Mouse (Mus musculus) lung, postnatal 0 days (tissue): ENCODE measurements at regions not wholly inside any gene's neighbourhood (a gene's known extent, or its start where the extent isn't known, plus 50 kb on each side); places are given as distances from the start of the nearest gene placed in this dataset.

Source experiments
- ATAC-seq: fragments of 200-750 bp; cut with Nextera tagmentation; 2 replicates; pipeline ENCODE4 v1.8.0; 2017; ENCODE audit warnings: moderate library complexity
- DNase-seq: peaks from one replicate; pipeline ENCODE4 v3.0.0-alpha.2; 2016; ENCODE audit warnings: low spot score
- H3K27ac ChIP-seq: fragments of 300-500 bp; sonication (generic); 2 replicates; pipeline ENCODE4 v1.5.1; 2014; ENCODE audit warnings: antibody characterized with exemption, mild to moderate bottlenecking, low read length, mixed read lengths
- H3K27me3 ChIP-seq: fragments of 300-500 bp; sonication (generic); replicated peaks from 2 replicates; pipeline ENCODE4 v1.6.1; 2014; ENCODE audit warnings: low read length, mixed read lengths; ENCODE audit not compliant: insufficient read depth
- H3K36me3 ChIP-seq: fragments of 300-500 bp; sonication (generic); 2 replicates; pipeline ENCODE4 v1.6.1; 2014; ENCODE audit warnings: low read length, mixed read lengths; ENCODE audit not compliant: insufficient read depth
- H3K4me1 ChIP-seq: fragments of 300-500 bp; sonication (generic); 2 replicates; pipeline ENCODE4 v1.6.1; 2014; ENCODE audit warnings: antibody characterized with exemption, low read depth, low read length, mixed read lengths; ENCODE audit not compliant: insufficient read depth
- H3K4me2 ChIP-seq: fragments of 300-500 bp; sonication (generic); replicated peaks from 2 replicates; pipeline ENCODE4 v1.6.1; 2014; ENCODE audit warnings: low read depth, mild to moderate bottlenecking, low read length, moderate library complexity, mixed read lengths
- H3K4me3 ChIP-seq: fragments of 300-500 bp; sonication (generic); 2 replicates; pipeline ENCODE4 v1.5.1; 2014; ENCODE audit warnings: low read depth, low read length
- H3K9ac ChIP-seq: fragments of 300-500 bp; sonication (generic); replicated peaks from 2 replicates; pipeline ENCODE4 v1.6.1; 2014; ENCODE audit warnings: low read depth, mild to moderate bottlenecking
- H3K9me3 ChIP-seq: fragments of 300-500 bp; sonication (generic); 2 replicates; pipeline ENCODE4 v1.6.1; 2016; ENCODE audit warnings: low read length, mixed read lengths
- CTCF ChIP-seq: IDR thresholded peaks from 2 replicates; pipeline ENCODE4 v1.5.1; 2016; ENCODE audit warnings: antibody characterized with exemption, mild to moderate bottlenecking
- EP300 ChIP-seq: IDR thresholded peaks from 2 replicates; pipeline ENCODE4 v1.6.1; 2016; ENCODE audit warnings: antibody characterized with exemption, mild to moderate bottlenecking, control low read depth
- WGBS: fragments of 180-500 bp; shearing (Covaris S2); extraction: QIAGEN DNeasy Blood & Tissue Kit; methylation state at CpG from one replicate; pipeline ENCODE4 v1.1.7; 2014; 5-methylcytosine and 5-hydroxymethylcytosine counted together

- H3K9me3 ChIP-seq: no peaks in the 10 kb centered on the region
- H3K4me2 ChIP-seq: no peak overlapping the region
- no peak overlapping the region for H3K4me3 ChIP-seq
- no peaks in the 10 kb centered on the region for H3K4me1 ChIP-seq
- peak; percentile 41 for ATAC-seq
- WGBS: 71% methylated on average over 3 of the region's 3 CpGs
- H3K27ac ChIP-seq: no peak overlapping the region
- no peak for DNase-seq
- H3K27me3 ChIP-seq: no peaks in the 10 kb centered on the region
- no peak for TF ChIP-seq EP300
- no peak for TF ChIP-seq CTCF
- H3K9ac ChIP-seq: no peak overlapping the region
- H3K36me3 ChIP-seq: no peaks in the 10 kb centered on the region
Measured at GRCm38 (mm10) chr14:31970245-31970830, 58.5 kb upstream of the Galnt15 start.

- WGBS: 79% methylated on average over 9 of the region's 9 CpGs
- ATAC-seq: no peak
- Histone ChIP-seq H3K36me3 (no peaks in the 10 kb centered on the region), H3K9me3 (no peaks in the 10 kb centered on the region), H3K4me1 (no peaks in the 10 kb centered on the region), H3K4me2 (no peak overlapping the region), H3K27ac (no peak overlapping the region), H3K27me3 (no peaks in the 10 kb centered on the region), H3K9ac (no peak overlapping the region), H3K4me3 (no peak overlapping the region)
- TF ChIP-seq CTCF (no peak), EP300 (no peak)
- no peak for DNase-seq
Measured at GRCm38 (mm10) chr14:31970851-31971250, 57.9 kb upstream of the Galnt15 start.

DNA sequence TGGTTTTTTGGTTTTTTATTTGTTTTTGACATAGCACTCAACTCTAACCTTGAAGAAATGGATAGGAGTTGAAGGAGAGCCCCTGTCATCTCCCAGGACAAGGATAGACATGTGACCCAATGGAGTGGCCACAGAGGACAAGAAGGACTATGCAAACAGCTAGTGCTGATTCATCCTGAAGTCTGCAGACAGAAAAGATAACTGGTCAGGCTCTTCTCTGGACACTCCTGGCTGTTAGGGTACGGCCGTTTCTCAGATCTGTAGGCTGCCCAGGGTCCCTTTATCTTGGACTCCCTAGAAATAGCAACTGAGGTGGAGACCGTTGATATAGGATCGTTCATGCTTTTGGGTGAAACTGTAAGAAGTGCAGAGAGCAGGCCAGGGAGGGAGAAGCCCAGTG lies 55.1 kb upstream of the Galnt15 start:
- DNase-seq (no peak), ATAC-seq (no peak)
- Histone ChIP-seq H3K36me3 (no peaks in the 10 kb centered on the region), H3K9me3 (no peaks in the 10 kb centered on the region), H3K4me1 (no peaks in the 10 kb centered on the region), H3K27ac (no peak overlapping the region), H3K4me2 (no peak overlapping the region), H3K27me3 (no peaks in the 10 kb centered on the region), H3K4me3 (no peak overlapping the region), H3K9ac (no peak overlapping the region)
- WGBS: 82% methylated on average over 4 of the region's 4 CpGs
- TF ChIP-seq CTCF: no peak
- no peak for TF ChIP-seq EP300

GRCm38 (mm10) chr14:31978196-31978595 lies 50.6 kb upstream of the Galnt15 start:
- no peak overlapping the region for H3K27ac ChIP-seq
- H3K27me3 ChIP-seq: no peaks in the 10 kb centered on the region
- no peak overlapping the region for H3K9ac ChIP-seq
- ATAC-seq: no peak
- no peak overlapping the region for H3K4me2 ChIP-seq
- H3K4me3 ChIP-seq: no peak overlapping the region
- H3K9me3 ChIP-seq: no peaks in the 10 kb centered on the region
- WGBS: 72% methylated on average over 4 of the region's 4 CpGs
- DNase-seq: no peak
- TF ChIP-seq CTCF: no peak
- TF ChIP-seq EP300: no peak
- H3K4me1 ChIP-seq: no peaks in the 10 kb centered on the region
- no peaks in the 10 kb centered on the region for H3K36me3 ChIP-seq

DNA sequence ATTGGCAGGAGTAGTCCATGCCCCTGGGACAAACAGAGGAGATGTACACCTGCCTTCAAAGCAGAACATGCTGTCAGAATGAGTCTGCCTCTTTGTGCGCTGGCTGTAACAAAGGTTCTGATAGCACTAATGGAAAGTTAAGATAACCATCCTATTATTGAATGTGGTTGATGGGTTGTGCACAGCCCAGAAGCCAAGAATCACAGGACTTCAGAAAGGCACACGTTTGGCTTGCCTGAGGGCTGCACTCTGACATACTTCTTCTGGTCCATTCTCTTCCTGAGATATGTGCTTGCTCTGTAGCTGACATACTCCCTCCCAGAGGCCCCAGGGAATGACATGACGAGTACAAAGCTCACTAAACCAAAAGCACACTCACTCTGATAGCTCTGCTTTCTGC lies 50.1 kb upstream of the Galnt15 start:
- Histone ChIP-seq H3K27me3 (no peaks in the 10 kb centered on the region), H3K4me3 (no peak overlapping the region), H3K9ac (no peak overlapping the region), H3K27ac (no peak overlapping the region), H3K4me1 (no peaks in the 10 kb centered on the region), H3K4me2 (no peak overlapping the region), H3K9me3 (no peaks in the 10 kb centered on the region), H3K36me3 (no peaks in the 10 kb centered on the region)
- DNase-seq (no peak), ATAC-seq (no peak)
- 54% methylated on average over 3 of the region's 3 CpGs for WGBS
- TF ChIP-seq CTCF: no peak
- TF ChIP-seq EP300: no peak
